Mouse (Mus musculus) liver, postnatal 0 days (tissue): ENCODE data around the gene Mfng.

Experiments
- CTCF ChIP-seq: sonication (generic); IDR thresholded peaks from 2 replicates; pipeline ENCODE4 v1.5.1; 2016; ENCODE audit warnings: antibody characterized with exemption, low read depth
- EP300 ChIP-seq: IDR thresholded peaks from 2 replicates; pipeline ENCODE4 v1.6.1; 2016; ENCODE audit warnings: antibody characterized with exemption, low read depth, mild to moderate bottlenecking

- TF ChIP-seq CTCF (no peak), EP300 (no peak)
Measured at GRCm38 (mm10) chr15:78711935-78712334, 61.3 kb downstream of the Mfng start.
